Mouse (Mus musculus) splenic B cell, adult 2 months (primary cell): ENCODE results near the gene Dzip1.

ENCODE experiments used
- DNase-seq: peaks from one replicate; pipeline ENCODE4 v3.0.0-alpha.2; 2011; ENCODE audit warnings: low read depth, low spot score
- H3K27me3 ChIP-seq: 2 replicates; pipeline ENCODE4 v1.6.1; 2012; ENCODE audit warnings: mild to moderate bottlenecking, low read length, moderate library complexity, mixed read lengths; ENCODE audit not compliant: control insufficient read depth, poor library complexity, insufficient read depth, severe bottlenecking
- H3K36me3 ChIP-seq: 2 replicates; pipeline ENCODE4 v1.6.1; 2012; ENCODE audit warnings: mild to moderate bottlenecking, low read length, moderate library complexity, mixed read lengths; ENCODE audit not compliant: control insufficient read depth, poor library complexity, insufficient read depth, severe bottlenecking

The Dzip1 gene

DNA sequence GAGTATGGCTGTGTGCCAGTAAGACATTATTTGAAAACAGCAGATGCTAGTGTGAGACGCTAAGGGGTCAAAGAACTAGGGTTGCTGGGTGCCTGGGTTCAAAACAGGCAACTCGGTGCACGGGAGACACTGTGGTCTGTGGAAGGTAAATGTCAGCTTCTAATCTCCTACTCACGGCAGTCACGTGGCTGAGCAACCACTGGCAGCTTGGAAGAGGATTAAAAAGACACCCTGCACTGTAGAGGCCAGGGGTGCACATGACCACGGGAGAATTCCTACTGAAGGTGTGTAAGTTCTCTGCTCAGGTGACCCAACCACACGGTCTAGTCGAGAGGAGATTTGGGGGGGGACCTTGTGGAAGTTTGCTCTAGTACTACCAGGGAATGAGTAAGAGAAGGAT lies 17.7 kb downstream of the Dzip1 start:
- no peaks in the 10 kb centered on the region for H3K27me3 ChIP-seq
- DNase-seq, result no peak
- H3K36me3 ChIP-seq, result no peaks in the 10 kb centered on the region

DNA sequence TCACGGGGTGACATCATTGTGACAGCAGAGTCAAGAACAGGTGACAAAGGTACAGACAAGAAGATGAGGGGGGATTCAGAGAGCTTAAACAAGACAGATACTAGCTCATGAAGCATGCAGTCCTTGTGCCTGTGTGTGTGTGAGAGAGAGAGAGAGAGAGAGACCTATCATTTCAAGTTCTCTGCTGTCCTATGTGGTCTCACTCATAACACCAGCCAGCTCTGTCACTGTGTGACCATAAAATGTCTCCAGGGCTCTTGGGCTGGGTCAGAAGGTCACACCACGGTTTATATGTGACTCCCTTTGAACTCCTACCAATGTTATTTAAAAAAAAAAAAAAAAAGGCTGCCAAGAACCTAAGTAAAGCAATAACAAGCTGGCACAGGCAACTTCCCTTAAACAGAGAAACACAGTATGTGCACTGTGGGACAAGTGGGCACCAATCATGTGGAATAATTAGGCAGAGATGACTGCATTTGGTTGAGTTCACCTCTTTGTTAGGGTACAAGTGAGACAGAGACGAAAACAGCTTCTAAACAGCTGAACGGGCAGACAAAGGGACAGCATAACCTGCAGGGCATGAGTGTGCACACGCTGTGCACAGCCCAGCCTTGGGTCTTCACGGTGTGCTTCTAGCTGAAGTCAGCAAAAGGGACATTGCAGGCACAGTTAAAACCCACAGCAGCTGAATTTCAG lies 21.2 kb downstream of the Dzip1 start:
- no peak for DNase-seq
- Histone ChIP-seq H3K27me3 (no peaks in the 10 kb centered on the region), H3K36me3 (no peaks in the 10 kb centered on the region)

DNA sequence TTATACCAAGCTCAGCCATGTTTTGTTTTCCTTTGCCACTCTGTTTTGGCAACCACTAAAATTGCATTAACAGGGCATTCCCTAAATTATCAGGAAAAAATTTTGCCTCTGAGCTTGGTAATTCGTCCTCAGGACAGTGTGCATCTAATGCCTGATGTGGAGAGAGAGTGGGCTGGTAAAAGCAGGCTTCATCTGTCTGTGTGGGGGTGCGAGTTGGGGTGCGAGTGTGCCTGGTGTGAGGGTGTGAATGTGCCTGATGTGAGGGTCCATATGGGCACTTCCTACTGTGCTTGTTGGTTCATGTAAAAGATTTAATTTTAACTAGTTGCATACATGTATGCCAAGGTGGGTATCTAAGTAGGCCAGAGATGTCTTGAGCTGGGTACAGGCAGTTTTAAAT lies 21.9 kb downstream of the Dzip1 start:
- Histone ChIP-seq H3K36me3 (no peaks in the 10 kb centered on the region), H3K27me3 (no peaks in the 10 kb centered on the region)
- DNase-seq, result no peak

DNA sequence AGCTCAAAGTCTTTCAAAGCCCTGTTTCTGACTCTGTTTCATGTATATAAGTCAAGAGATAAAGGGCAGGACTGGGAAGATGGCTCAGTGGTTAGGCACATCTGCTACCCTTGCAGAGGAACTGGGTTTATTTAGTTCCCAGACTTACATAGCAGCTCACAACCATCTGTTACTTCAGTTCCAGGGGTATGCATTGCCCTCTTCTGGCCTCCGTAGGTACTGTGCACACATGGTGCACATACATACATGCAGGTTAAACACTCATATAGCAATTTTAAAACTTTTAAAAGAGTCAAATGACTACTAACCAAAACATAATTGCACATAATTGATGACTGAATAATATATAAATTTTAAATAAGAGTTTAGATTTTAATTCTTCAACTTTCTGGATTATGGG lies 24.3 kb downstream of the Dzip1 start:
- DNase-seq, result peak; percentile 20
- no peaks in the 10 kb centered on the region for H3K36me3 ChIP-seq
- no peaks in the 10 kb centered on the region for H3K27me3 ChIP-seq

DNA sequence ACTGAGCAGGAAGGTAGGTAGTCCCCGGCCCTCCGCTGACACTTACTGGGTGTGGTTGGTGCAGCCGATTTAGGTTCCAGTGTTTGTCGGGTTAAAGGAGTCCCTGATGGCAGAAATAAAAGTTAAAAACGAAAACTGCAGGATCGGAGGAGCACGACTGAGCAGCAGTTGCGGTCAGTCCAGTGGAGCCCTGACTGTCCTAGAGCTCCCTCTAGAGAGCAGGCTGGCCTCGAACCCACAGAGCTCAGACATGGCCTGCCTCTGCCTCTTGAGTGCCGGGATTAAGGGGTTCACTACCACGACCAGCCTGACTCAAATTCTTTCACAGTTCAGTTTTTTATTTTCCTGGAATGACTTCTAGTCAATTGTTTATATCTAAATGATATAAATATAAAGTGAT lies 25.3 kb downstream of the Dzip1 start:
- no peaks in the 10 kb centered on the region for H3K36me3 ChIP-seq
- no peaks in the 10 kb centered on the region for H3K27me3 ChIP-seq
- DNase-seq, result no peak

DNA sequence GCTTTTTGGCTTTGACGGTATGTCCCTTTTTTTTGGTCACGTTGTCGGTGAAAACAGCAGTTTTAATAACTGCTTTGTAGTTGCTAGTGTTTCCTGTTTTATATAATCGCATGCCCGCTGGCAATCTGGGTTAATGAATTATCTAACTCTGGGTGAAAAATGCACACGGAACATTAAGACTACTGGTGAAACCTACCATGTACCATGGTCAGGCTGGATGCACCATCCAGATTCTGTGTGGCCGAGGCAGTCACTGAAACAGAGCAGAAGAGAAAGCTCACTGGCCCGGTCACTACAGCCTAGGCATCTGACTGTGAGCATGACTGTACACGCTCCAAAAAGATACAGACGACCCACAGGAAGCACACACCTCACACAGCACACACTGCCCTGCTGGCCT lies 29.6 kb downstream of the Dzip1 start:
- no peaks in the 10 kb centered on the region for H3K36me3 ChIP-seq

DNA sequence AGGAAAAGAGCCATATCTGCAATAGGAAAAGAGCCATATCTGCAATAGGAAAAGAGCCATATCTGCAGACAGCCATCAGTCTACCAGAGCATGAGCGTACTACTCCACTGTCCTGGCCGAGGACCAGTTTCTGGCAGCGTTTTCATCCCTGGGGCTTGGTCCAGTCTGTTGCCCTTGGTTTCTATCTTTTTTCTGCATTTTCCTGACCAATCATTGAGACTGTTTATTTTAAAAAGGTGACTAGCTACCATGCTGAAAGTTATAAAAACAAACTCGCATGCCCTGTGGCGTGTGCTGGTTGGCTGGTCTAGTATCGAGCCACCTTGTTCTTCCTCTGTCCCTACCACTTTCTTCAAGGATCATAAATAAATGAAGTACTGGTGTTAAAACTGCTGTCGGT lies 30.0 kb downstream of the Dzip1 start:
- no peaks in the 10 kb centered on the region for H3K27me3 ChIP-seq
- H3K36me3 ChIP-seq, result no peaks in the 10 kb centered on the region
- no peak for DNase-seq

More for the DNA sequence above, 29.6 kb downstream of the Dzip1 start:
- no peaks in the 10 kb centered on the region for H3K27me3 ChIP-seq
- no peak for DNase-seq

DNA sequence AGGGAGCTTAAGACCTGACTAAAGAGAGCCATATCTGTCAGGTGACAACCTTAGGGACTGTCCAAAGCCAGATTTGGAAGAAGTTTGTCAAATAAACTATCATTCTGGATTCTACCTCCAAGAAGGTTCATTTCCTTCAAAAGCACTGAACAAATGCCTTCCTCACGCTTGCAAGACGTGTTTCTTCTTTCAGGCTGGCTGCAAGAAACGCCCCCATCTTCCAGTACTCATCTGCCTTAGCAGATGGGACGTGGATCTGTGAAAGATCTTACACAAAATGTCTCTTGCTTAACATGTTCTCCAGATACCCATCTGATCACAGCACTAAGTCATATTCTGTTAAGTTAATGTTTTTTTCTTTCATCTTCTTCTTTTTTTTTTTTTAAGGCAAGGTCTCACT lies 35.2 kb downstream of the Dzip1 start:
- Histone ChIP-seq H3K27me3 (no peaks in the 10 kb centered on the region), H3K36me3 (no peaks in the 10 kb centered on the region)
- DNase-seq, result no peak

DNA sequence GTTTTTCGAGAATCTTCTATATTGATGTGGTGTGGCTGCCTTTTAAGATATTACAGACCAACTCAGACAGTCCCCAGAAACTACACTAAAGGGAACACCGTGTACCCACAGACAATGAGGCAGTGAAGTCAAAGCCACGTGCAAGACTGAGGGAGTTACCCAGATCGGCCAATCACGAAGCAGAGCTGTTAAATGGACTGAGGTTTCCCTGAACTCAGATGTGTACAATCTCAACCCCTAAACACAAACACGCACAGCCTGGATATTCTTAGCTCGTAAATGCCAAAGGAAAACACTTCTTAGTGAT lies 41.1 kb downstream of the Dzip1 start:
- Histone ChIP-seq H3K36me3 (no peaks in the 10 kb centered on the region), H3K27me3 (no peaks in the 10 kb centered on the region; the same call in 1 of the 2 replicates)
- DNase-seq, result no peak

DNA sequence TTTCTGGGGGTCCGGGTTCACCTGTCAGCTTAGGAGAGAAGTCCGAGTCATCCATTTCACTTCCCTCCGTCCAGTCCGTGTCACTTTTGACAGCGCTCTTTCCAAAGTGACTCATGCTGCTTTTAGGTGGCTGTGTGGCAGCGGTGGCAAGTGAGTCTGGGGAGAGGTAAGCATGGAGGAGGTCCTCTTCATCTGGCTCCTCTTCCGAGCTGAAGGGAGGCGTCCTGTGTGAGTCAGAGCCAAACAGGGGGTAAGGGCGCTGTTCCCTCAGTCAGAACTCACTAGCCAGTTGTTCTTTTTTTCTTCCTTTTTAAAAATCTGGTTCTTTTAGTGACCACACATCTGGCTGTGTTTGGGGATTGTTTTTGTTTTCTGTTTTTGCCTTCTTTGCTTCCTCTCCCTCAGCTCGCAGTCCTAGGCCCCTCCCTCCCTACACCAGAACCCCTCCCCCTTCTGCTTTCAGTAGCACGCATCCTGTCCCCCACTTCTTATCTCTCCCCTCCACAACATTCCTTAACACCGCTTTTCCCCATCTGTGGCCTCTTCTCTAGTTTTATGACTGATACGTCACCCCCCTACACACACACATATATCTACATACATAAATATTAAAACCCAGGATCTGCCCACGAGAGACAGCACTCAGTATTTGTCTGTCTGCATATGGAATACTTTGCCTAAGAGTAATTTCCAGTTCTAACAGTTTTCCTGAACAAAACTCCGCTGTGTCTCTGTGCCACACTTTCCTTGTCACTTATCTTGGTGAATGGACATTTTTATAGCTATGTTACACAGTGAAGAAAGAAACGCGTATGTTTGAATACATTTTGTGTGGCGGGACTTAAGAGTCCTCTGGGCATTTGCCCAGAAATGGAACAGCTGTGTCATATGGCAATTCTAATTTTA lies 41.7 kb downstream of the Dzip1 start:
- no peaks in the 10 kb centered on the region for H3K36me3 ChIP-seq
- no peak for DNase-seq
- H3K27me3 ChIP-seq, result no peaks in the 10 kb centered on the region; the same call in 1 of the 2 replicates

DNA sequence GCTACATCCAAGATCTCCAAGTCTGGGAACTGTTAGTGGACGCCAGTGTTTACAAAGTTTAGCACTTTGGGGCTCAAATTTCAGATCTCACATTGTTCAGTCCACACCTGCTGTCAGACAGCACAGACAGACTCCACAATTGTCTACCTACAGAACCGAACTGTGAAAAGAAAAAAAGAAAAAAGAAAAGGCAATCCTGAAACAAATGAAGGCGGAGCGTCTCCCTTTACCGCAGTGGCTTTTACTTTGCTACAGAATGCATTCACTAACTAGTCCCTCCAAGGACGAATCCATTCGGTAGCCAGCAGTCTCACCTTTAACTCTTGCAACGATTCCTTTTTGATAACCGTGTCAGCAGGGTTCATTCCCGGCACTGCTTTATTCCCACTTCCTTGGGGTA lies 44.6 kb downstream of the Dzip1 start:
- no peak for DNase-seq
- H3K36me3 ChIP-seq, result no peaks in the 10 kb centered on the region
- H3K27me3 ChIP-seq, result no peaks in the 10 kb centered on the region; the same call in 1 of the 2 replicates

DNA sequence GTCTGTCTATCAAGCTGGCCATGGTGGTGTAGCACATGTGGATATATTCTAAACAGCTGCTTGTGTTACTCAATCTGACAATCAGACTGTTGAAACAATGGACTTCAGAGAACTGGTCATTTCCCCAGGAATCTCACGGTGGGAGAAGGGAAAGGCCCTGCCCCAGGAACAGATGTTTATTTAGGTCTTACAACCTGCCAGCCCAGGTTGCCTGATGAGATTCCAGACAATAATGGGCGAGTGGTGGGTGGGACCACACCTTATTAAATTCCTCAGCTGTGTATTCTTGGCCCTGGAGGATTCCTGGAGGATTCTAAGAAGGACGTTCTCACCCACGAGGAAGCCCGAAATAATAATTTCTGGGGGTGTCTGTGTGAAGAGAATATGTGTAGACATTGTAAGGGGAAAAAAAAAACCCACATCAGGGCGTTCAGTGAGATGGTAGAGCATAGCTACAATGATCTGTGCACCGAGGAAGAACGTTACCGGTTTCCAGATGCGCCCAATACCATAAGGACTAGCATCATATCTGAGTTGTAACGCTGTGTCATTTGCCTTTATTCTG lies 46.8 kb downstream of the Dzip1 start:
- H3K27me3 ChIP-seq, result no peaks in the 10 kb centered on the region
- no peak for DNase-seq
- no peaks in the 10 kb centered on the region for H3K36me3 ChIP-seq

DNA sequence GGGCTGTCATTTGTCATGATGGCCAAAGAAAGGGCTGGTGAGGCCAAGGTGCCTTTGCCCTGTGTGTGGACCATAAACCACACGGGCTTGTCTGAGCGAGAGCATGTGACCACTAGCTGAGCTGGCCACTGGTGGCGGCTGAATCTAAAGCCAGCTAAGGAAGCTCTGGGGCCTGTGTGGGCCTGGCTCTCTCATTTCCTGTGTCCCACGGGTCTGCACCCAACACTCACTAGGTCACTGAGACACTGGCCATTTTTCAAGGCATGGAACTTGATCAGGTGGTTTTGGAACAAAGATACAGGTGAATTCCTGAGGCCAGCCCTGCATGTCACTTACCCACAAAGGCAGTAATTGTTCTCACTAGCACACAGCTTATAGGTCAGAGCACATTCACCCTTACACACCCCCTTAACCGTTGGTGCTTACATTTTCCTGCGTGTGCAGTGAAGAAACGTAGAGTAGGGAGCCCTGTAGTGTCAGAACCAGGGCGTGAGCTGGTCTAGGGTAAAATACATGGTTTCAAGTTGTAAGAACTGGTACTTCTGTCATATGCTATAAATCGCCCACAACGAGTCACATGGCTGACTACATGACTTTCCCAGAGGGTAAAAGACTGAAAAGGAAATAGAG lies 50.4 kb downstream of the Dzip1 start:
- DNase-seq, result no peak
- Histone ChIP-seq H3K27me3 (no peaks in the 10 kb centered on the region), H3K36me3 (no peaks in the 10 kb centered on the region)

DNA sequence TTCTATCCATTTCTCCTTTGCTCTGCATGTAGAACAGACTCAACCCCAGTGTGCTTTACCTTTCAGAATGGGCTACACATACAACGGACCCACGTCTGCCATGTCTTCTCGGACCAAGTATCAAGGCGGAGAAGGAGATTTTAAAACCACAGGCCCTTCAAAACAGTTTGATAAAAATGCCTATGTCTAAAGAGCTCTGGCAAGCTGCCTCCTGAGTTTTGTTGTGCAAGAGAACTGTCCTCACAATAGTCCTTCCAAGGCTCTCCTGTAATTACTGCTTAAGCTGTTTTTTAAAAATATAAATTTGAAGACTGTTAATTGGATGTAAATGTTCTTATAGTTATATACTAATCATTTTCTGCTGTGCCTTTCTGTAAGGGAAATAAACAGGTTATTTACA lies 51.1 kb downstream of the Dzip1 start:
- Histone ChIP-seq H3K27me3 (no peaks in the 10 kb centered on the region), H3K36me3 (no peaks in the 10 kb centered on the region)
- DNase-seq, result no peak

DNA sequence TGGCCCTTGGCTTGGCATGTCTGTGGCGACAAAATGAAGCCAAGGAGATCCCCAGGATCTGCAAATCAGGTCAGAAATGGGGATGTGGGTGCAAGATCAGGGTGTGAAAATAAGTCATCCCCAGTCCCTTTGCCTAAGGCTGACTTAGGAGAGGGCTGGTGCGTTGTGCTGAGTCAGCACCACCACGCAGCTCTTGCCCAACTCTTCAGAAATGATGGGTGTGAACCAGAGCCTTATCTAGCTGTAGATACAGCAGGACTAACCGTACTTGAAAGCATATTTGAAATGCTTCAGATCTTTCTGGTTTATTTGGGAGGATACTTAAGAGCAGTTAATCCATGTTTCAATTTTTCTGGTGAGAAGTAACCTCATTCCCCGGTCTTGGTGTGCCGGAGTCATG lies 55.5 kb downstream of the Dzip1 start:
- no peaks in the 10 kb centered on the region for H3K27me3 ChIP-seq
- no peak for DNase-seq
- no peaks in the 10 kb centered on the region for H3K36me3 ChIP-seq
